Mouse (Mus musculus): ENCODE data around the gene Tmem121. TPM values are rescaled to one million over a fixed set of nuclear protein-coding genes. Genes with fewer than 3 reads are reported as not detected.
"Not testable (repeated sequence)": the region's sequence is repeated elsewhere in the genome, so short reads cannot be mapped to it uniquely, and the experiment has no call there.

The Tmem121 gene
- polyA plus RNA-seq, 2 experiments from 2014 or later = not detected

DNA sequence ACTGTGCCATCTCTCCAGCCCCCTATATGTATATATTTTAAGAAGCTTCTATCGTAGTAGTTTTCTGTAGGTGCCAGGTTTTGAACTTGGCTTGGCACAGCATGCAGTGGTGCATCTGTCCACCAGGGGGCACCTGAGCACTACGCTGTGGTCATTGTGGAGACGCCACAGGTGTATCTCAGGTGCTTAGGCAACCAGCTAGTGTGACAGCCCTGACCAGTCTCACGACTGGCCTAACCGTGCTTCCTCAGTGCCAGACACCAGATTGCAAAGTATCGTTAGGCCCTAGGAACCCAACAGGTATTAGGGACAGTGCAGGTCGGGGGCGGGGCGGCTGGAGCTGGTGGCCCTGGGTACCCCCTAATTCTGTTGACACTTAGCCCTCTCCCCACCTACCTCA, 35.6 kb downstream of the Tmem121 start:
- no peak for ATAC-seq

DNA sequence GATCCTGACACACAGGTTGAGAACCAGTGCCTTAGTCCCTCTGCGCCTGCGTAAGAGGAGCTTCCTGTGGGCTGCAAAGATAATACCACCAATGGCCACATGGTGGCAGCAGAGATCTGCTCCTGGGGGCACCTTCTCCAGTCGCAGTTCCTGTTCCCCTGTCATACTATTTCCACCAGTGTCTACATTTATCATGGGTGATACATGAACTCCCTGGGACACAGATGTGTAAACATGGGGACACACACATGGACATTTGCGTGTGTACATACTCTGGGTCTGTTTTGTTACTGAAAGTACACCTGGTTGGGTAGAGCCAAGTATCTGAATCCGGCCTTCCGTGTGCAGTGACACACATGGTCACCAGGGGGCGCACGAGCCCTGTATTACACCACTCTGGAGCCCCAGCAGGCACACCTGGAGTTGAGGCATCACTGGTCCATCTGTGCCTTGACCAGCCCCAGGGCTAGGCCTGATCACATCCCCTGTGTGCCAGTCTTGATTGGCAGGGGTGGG, 36.4 kb downstream of the Tmem121 start:
- peak; percentile 53 for ATAC-seq

DNA sequence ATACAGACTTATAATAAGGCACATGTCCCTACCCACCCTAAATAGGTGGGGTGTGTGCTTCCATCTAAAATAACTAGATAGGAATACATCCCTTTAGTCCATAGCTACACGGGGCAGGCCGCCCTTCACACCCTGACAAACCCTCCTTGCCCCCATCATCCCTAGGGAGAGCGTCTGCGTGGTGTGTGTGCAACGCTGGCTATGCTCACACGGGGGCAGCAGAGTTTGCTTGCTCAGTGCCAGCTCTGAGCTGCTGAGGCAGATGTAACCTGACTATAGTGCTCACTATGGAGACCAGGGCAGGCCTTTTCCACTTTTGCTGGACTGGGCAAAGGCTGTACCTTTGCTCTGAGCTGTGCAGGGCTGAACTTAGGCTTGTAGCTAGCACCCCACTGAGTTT, 37.0 kb downstream of the Tmem121 start:
- peak; percentile 24 for ATAC-seq

DNA sequence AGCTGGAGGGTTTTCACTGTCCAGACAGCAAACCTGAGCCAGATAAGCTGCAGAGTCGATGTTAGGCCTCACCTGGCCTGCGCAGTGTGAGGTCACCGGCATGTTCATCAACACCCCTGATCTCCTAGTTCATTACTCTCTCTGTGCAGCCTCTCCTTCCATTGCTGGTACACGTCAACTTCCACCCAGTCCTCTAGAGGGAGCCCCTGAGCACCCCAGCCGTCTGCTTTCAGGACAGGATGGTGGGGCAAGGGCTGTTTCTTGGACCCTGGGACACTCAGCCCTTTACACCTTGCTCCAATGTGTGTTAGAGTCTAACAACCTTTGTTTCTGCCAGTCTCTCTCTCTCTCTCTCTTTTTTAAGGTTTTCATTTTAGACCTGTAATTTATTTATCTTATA, 38.5 kb downstream of the Tmem121 start:
- no peak for ATAC-seq

DNA sequence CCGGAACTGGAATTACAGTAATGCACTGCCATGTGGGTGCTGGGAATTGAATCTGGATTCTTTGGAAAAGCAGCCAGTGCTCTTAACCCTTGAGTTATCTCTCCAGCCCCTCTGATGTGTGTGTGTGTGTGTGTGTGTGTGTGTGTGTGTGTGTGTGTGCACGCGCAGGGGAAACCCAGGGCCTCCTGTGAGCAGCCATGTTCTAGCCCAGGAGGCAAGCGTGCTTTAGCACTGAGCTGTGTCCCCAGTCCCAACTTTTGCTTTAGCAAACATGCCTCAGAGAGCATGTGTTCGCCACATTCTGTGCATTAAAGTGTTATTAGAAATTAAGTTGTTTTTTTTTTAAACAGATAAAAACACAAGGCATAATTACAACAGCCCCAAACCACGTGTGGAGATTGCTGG, 39.0 kb downstream of the Tmem121 start:
- no peak for ATAC-seq

DNA sequence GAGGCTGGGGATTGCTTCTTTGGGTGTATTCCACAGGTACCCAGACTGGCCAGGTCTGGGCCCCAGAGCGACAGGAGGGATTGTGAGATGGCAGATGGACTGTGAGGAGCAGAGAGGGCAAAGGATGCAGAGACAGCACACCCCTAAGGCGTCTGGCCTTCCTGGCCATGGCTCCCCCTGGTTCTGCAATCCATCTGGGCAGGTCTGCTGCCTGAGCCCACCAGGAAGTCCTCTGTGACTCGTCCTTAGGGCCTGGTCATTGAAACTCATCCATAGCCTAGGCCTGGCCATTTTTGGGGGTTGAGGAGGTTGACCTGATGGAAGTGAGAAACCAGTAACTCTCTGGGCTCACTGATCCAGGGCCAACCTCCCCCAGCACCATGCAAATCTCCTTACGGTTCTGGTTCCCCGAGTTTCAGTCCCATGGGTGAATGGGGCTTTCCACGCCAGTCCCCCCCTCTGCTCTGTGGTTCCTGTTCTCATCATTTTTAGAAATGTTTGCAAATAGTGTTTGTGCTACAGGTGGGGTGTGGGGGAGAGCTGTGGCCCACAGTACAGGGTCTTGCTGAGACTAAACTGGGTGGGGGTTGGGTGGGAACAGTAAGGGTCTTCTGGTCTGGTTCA, 42.4 kb downstream of the Tmem121 start:
- ATAC-seq = no peak

DNA sequence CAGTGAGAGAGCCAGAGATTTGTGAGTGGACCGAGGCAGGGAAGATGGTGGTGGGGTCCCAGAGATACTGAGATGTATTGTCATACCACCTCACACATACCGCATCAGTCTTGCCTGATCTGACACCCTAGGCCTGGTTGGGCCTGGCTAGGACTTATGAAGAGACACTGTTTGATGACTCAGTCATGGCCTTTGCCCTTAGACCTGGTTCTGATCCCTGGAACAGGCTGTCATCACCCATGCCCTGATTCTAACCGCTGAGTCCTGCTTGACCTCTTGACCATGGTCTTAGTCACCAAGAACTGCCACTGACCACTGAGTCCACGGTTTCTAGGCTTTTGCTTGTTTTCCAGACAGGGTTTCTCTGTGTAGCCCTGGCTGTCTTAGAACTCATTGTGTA, 45.0 kb downstream of the Tmem121 start:
- ATAC-seq = no peak

DNA sequence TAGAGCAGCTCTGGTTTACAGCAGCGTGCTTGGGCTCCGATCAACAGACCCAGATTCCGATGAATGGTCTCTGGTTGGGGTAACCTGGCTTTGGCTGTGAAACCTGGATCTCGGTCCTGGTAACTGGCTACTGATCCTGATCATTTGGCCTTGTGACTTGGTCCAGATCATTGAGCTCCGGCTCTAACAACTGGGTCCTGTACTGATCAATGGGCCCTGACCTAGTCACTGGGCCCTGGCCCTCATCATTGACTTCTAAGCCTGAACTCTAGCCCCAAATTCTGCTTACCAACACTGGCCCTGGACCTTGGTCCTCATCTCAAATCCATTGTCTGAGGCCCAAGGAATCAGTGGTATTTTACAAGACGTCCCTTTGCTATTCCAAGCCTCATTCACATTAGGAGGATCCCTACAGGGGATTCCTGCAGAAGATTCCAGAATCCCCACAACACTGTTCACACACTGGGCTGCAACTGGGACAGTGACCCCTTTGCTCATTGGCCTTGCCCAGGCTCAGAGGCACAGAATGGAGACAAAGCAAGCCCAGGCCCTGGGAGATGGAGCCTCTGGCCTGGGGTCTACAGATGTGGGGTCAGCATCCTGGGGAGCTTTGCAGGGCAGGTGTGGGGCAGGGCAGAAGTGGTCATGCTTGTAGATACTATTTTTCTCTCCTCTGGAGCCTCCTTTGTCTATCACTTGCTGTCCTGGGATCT, 46.0 kb downstream of the Tmem121 start:
- ATAC-seq = not testable (repeated sequence)

DNA sequence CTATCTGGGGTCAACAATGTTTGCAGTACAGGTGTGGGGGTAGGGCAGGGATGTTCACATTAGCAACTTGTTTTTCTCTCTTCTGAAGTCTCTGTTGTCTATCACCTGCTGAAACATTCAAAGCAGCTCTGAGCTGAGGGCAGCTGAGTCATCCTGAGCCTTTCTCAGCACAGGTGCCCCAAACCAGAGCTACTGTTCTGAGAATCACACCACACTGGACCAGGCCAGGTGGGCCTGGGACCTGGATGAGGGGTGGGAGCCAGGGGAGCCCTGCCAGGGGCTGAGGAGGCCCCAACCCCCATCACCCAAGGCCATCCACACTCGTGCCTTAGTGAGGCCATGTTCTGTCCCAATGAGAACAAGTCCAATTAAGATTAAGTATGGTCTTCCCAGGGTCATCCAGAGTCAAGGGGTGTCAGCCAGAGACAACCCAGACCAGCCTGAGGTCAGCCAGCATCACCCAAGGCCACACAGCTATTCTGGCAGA, 46.6 kb downstream of the Tmem121 start:
- peak; percentile 58 for ATAC-seq

Other genes starting within 250 kb of the Tmem121 start
- gene Nudt14, start 243.8 kb upstream of the Tmem121 start, polyA plus RNA-seq (2017; shearing (Covaris generic)) = 10 to 100 TPM; 39.0 to 46.2 TPM
- 1 to 10 TPM; 8.3 to 8.9 TPM for gene Btbd6, start 209.4 kb upstream of the Tmem121 start, polyA plus RNA-seq (2017; shearing (Covaris generic))
- 10 to 100 TPM; 24.7 to 25.0 TPM for gene Brf1, start 185.2 kb upstream of the Tmem121 start, polyA plus RNA-seq (2017; shearing (Covaris generic))
- 1 to 10 TPM; 5.4 to 6.6 TPM for gene Pacs2, start 171.4 kb upstream of the Tmem121 start, polyA plus RNA-seq (2017; shearing (Covaris generic))
- under 1 TPM in 1 of 2 experiments, not detected in 1; 0.29 TPM for gene Tex22, start 111.4 kb upstream of the Tmem121 start, polyA plus RNA-seq (2017; shearing (Covaris generic))
- 10 to 100 TPM; 12.9 to 16.0 TPM for gene Mta1, start 87.7 kb upstream of the Tmem121 start, polyA plus RNA-seq (2017; shearing (Covaris generic))
- gene Crip2, start 45.7 kb upstream of the Tmem121 start, polyA plus RNA-seq (2017; shearing (Covaris generic)) = 1 to 10 TPM; 4.5 to 5.6 TPM
- gene Crip1, start 39.6 kb upstream of the Tmem121 start, polyA plus RNA-seq (2017; shearing (Covaris generic)) = 1,000 to 10,000 TPM; 1,240 to 2,098 TPM
- gene Tedc1, start 29.5 kb upstream of the Tmem121 start, polyA plus RNA-seq (2017; shearing (Covaris generic)) = 1 to 10 TPM; 3.5 to 5.0 TPM

All from activated CD4-positive, CD25-positive, alpha-beta regulatory T cell, adult 4 months (primary cell).